Mouse (Mus musculus): ENCODE measurements around the gene Sycn. TPM values are rescaled to one million over a fixed set of nuclear protein-coding genes. Genes with fewer than 3 reads are reported as not detected.

The Sycn gene
- polyA plus RNA-seq, 1 experiment from 2014 or later, result not detected

GRCm38 (mm10) chr7:28577826-28578542 lies 37.3 kb downstream of the Sycn start:
- Histone ChIP-seq H3K4me3 (replicated peaks) (no peak overlapping the region), H3K27ac (peak overlapping the region; percentile 91), H3K9me3 (replicated peaks) (no peaks in the 10 kb centered on the region), H3K4me1 (peaks cover 86% of the 10 kb centered on the region), H3K36me3 (0 out of 2 replicates have a peak, but pooled peaks cover 9% of the 10 kb centered on the region), H3K9ac (peak overlapping the region; percentile 21), H3K4me2 (peak overlapping the region; percentile 39; the same call in 1 of the 2 replicates), H3K27me3 (no peaks in the 10 kb centered on the region)
- ATAC-seq (replicated peaks; ENCODE audit: low FRiP score), result peak; percentile 78
- WGBS, result 54% methylated on average over 9 of the region's 9 CpGs

- Histone ChIP-seq H3K9ac (0 out of 2 replicates have a peak overlapping the region, but pooled peaks have one; percentile 21), H3K9me3 (replicated peaks) (no peaks in the 10 kb centered on the region), H3K4me2 (no peak overlapping the region), H3K27ac (peak overlapping the region; percentile 91), H3K4me3 (replicated peaks) (no peak overlapping the region), H3K36me3 (0 out of 2 replicates have a peak, but pooled peaks cover 9% of the 10 kb centered on the region), H3K4me1 (peaks cover 86% of the 10 kb centered on the region), H3K27me3 (no peaks in the 10 kb centered on the region)
- 61% methylated on average over 5 of the region's 5 CpGs for WGBS
- no peak for ATAC-seq (replicated peaks; ENCODE audit: low FRiP score)
Observed at GRCm38 (mm10) chr7:28578543-28579053, 37.9 kb downstream of the Sycn start.

- Histone ChIP-seq H3K4me1 (peaks cover 87% of the 10 kb centered on the region), H3K4me2 (no peak overlapping the region), H3K4me3 (replicated peaks) (no peak overlapping the region), H3K27ac (peak overlapping the region; percentile 91), H3K36me3 (0 out of 2 replicates have a peak, but pooled peaks cover 9% of the 10 kb centered on the region), H3K9ac (no peak overlapping the region), H3K9me3 (replicated peaks) (no peaks in the 10 kb centered on the region), H3K27me3 (no peaks in the 10 kb centered on the region)
- WGBS, result 68% methylated on average over 5 of the region's 5 CpGs
- ATAC-seq (replicated peaks; ENCODE audit: low FRiP score), result no peak
Observed at GRCm38 (mm10) chr7:28579826-28580225, 39.1 kb downstream of the Sycn start.

GRCm38 (mm10) chr7:28581721-28582120 lies 41.0 kb downstream of the Sycn start:
- no peak overlapping the region for H3K4me3 ChIP-seq (replicated peaks)
- H3K27me3 ChIP-seq, result no peaks in the 10 kb centered on the region
- peaks cover 87% of the 10 kb centered on the region for H3K4me1 ChIP-seq
- 81% methylated on average over 4 of the region's 4 CpGs for WGBS
- H3K36me3 ChIP-seq, result 0 out of 2 replicates have a peak, but pooled peaks cover 9% of the 10 kb centered on the region
- peak overlapping the region; percentile 45; the same call in 1 of the 2 replicates for H3K27ac ChIP-seq
- no peak overlapping the region for H3K9ac ChIP-seq
- H3K9me3 ChIP-seq (replicated peaks), result no peaks in the 10 kb centered on the region
- H3K4me2 ChIP-seq, result no peak overlapping the region
- no peak for ATAC-seq (replicated peaks; ENCODE audit: low FRiP score)

- 80% methylated on average over 11 of the region's 11 CpGs for WGBS
- Histone ChIP-seq H3K27me3 (no peaks in the 10 kb centered on the region), H3K4me2 (no peak overlapping the region), H3K36me3 (0 out of 2 replicates have a peak, but pooled peaks cover 9% of the 10 kb centered on the region), H3K4me3 (replicated peaks) (no peak overlapping the region), H3K27ac (no peak overlapping the region), H3K9ac (no peak overlapping the region), H3K4me1 (peaks cover 87% of the 10 kb centered on the region), H3K9me3 (replicated peaks) (no peaks in the 10 kb centered on the region)
- ATAC-seq (replicated peaks; ENCODE audit: low FRiP score), result no peak
Observed at GRCm38 (mm10) chr7:28582841-28583240, 42.2 kb downstream of the Sycn start.

GRCm38 (mm10) chr7:28583570-28584344 lies 43.1 kb downstream of the Sycn start:
- Histone ChIP-seq H3K4me2 (no peak overlapping the region), H3K27ac (peak overlapping the region; percentile 9), H3K4me3 (replicated peaks) (no peak overlapping the region), H3K36me3 (0 out of 2 replicates have a peak, but pooled peaks cover 9% of the 10 kb centered on the region), H3K4me1 (peaks cover 87% of the 10 kb centered on the region), H3K9me3 (replicated peaks) (no peaks in the 10 kb centered on the region), H3K27me3 (no peaks in the 10 kb centered on the region), H3K9ac (no peak overlapping the region)
- WGBS, result 65% methylated on average over 8 of the region's 8 CpGs
- no peak for ATAC-seq (replicated peaks; ENCODE audit: low FRiP score)

GRCm38 (mm10) chr7:28584468-28584867 lies 43.8 kb downstream of the Sycn start:
- no peak overlapping the region for H3K9ac ChIP-seq

GRCm38 (mm10) chr7:28585001-28585400 lies 44.3 kb downstream of the Sycn start:
- 65% methylated on average over 6 of the region's 6 CpGs for WGBS
- H3K9ac ChIP-seq, result no peak overlapping the region
- no peak overlapping the region for H3K4me3 ChIP-seq (replicated peaks)
- H3K4me1 ChIP-seq, result peaks cover 86% of the 10 kb centered on the region
- 0 out of 2 replicates have a peak, but pooled peaks cover 4% of the 10 kb centered on the region for H3K36me3 ChIP-seq
- H3K27me3 ChIP-seq, result no peaks in the 10 kb centered on the region
- peak overlapping the region; percentile 9 for H3K27ac ChIP-seq
- no peaks in the 10 kb centered on the region for H3K9me3 ChIP-seq (replicated peaks)
- ATAC-seq (replicated peaks; ENCODE audit: low FRiP score), result no peak
- H3K4me2 ChIP-seq, result no peak overlapping the region

More at GRCm38 (mm10) chr7:28584468-28584867, 43.8 kb downstream of the Sycn start:
- H3K36me3 ChIP-seq, result 0 out of 2 replicates have a peak, but pooled peaks cover 5% of the 10 kb centered on the region
- peaks cover 87% of the 10 kb centered on the region for H3K4me1 ChIP-seq
- no peak overlapping the region for H3K4me3 ChIP-seq (replicated peaks)
- H3K27ac ChIP-seq, result peak overlapping the region; percentile 9
- H3K27me3 ChIP-seq, result no peaks in the 10 kb centered on the region
- no peak overlapping the region for H3K4me2 ChIP-seq
- H3K9me3 ChIP-seq (replicated peaks), result no peaks in the 10 kb centered on the region
- ATAC-seq (replicated peaks; ENCODE audit: low FRiP score), result no peak
- 48% methylated on average over 4 of the region's 4 CpGs for WGBS

GRCm38 (mm10) chr7:28586663-28587411 lies 46.2 kb downstream of the Sycn start:
- Histone ChIP-seq H3K27ac (peak overlapping the region; percentile 65; the same call in 1 of the 2 replicates), H3K4me1 (peaks cover 91% of the 10 kb centered on the region), H3K4me2 (no peak overlapping the region), H3K27me3 (no peaks in the 10 kb centered on the region), H3K36me3 (0 out of 2 replicates have a peak, but pooled peaks cover 3% of the 10 kb centered on the region), H3K9ac (no peak overlapping the region), H3K4me3 (replicated peaks) (no peak overlapping the region), H3K9me3 (replicated peaks) (no peaks in the 10 kb centered on the region)
- ATAC-seq (replicated peaks; ENCODE audit: low FRiP score), result no peak
- 44% methylated on average over 6 of the region's 6 CpGs for WGBS

- peak overlapping the region; percentile 65 for H3K27ac ChIP-seq
- peak; percentile 54 for ATAC-seq (replicated peaks; ENCODE audit: low FRiP score)
Observed at GRCm38 (mm10) chr7:28587644-28588043, 47.0 kb downstream of the Sycn start.

More at GRCm38 (mm10) chr7:28587644-28588043, 47.0 kb downstream of the Sycn start:
- peak overlapping the region; percentile 21; the same call in 1 of the 2 replicates for H3K9ac ChIP-seq
- no peaks in the 10 kb centered on the region for H3K27me3 ChIP-seq
- peaks cover 93% of the 10 kb centered on the region for H3K4me1 ChIP-seq
- H3K4me3 ChIP-seq (replicated peaks), result no peak overlapping the region
- 0 out of 2 replicates have a peak, but pooled peaks cover 3% of the 10 kb centered on the region for H3K36me3 ChIP-seq
- H3K4me2 ChIP-seq, result peak overlapping the region; percentile 1; the same call in 1 of the 2 replicates
- no peaks in the 10 kb centered on the region for H3K9me3 ChIP-seq (replicated peaks)

Data from kidney, embryonic 15.5 days (tissue).